Mouse (Mus musculus): ENCODE data around the gene Xylt2. TPM values are rescaled to one million over a fixed set of nuclear protein-coding genes. Genes with fewer than 3 reads are reported as not detected.

The Xylt2 gene
- polyA plus RNA-seq, 1 experiment from 2014 or later: 18.5 TPM

Other genes starting within 250 kb of the Xylt2 start
- 8.7 and 14.1 TPM in 2 replicates for gene Cacna1g, start 203.3 kb downstream of the Xylt2 start, polyA plus RNA-seq (2014; fragmentation: Nextera tagmentation; extraction: Ambion mirVana)
- gene Spata20, start 191.3 kb downstream of the Xylt2 start, polyA plus RNA-seq (2014; fragmentation: Nextera tagmentation; extraction: Ambion mirVana): 0.07 and 0.23 TPM in 2 replicates
- gene Epn3, start 177.5 kb downstream of the Xylt2 start, polyA plus RNA-seq (2014; fragmentation: Nextera tagmentation; extraction: Ambion mirVana): 13.4 and 16.4 TPM in 2 replicates
- gene Mycbpap, start 155.8 kb downstream of the Xylt2 start, polyA plus RNA-seq (2014; fragmentation: Nextera tagmentation; extraction: Ambion mirVana): 1.6 and 2.6 TPM in 2 replicates
- gene Rsad1, start 128.3 kb downstream of the Xylt2 start, polyA plus RNA-seq (2014; fragmentation: Nextera tagmentation; extraction: Ambion mirVana): 4.1 and 4.5 TPM in 2 replicates
- gene Chad, start 112.5 kb downstream of the Xylt2 start, polyA plus RNA-seq (2014; fragmentation: Nextera tagmentation; extraction: Ambion mirVana): 0.14 TPM in 1 of 2 replicates, not detected in the other
- gene Acsf2, start 75.6 kb downstream of the Xylt2 start, polyA plus RNA-seq (2014; fragmentation: Nextera tagmentation; extraction: Ambion mirVana): 9.1 and 11.5 TPM in 2 replicates
- 118 and 197 TPM in 2 replicates for gene Lrrc59, start 47.7 kb downstream of the Xylt2 start, polyA plus RNA-seq (2014; fragmentation: Nextera tagmentation; extraction: Ambion mirVana)
- 154 and 193 TPM in 2 replicates for gene Mrpl27, start 23.7 kb downstream of the Xylt2 start, polyA plus RNA-seq (2014; fragmentation: Nextera tagmentation; extraction: Ambion mirVana)
- gene Eme1, start 23.6 kb downstream of the Xylt2 start, polyA plus RNA-seq (2014; fragmentation: Nextera tagmentation; extraction: Ambion mirVana): 29.9 and 33.6 TPM in 2 replicates
- gene Gm11541, start 27.0 kb upstream of the Xylt2 start, polyA plus RNA-seq (2014; fragmentation: Nextera tagmentation; extraction: Ambion mirVana): 0.23 and 0.99 TPM in 2 replicates
- gene Cdc34b, start 64.3 kb upstream of the Xylt2 start, polyA plus RNA-seq (2014; fragmentation: Nextera tagmentation; extraction: Ambion mirVana): not detected in 2 replicates
- gene Tmem92, start 105.2 kb upstream of the Xylt2 start, polyA plus RNA-seq (2014; fragmentation: Nextera tagmentation; extraction: Ambion mirVana): not detected in 2 replicates

Data from kidney, embryonic 14.5 days (tissue).